Mouse (Mus musculus): ENCODE measurements around the gene Rell1. TPM values are rescaled to one million over a fixed set of nuclear protein-coding genes. Genes with fewer than 3 reads are reported as not detected.

The Rell1 gene
- total RNA-seq, 1 experiment from 2014 or later, result 18.0 TPM

- ATAC-seq (replicated peaks in 1 of 2; ENCODE audit: insufficient read depth in 1 of 2, low FRiP score in 2 of 2, low TSS enrichment in 1 of 2, low read depth in 1 of 2, poor library complexity in 2 of 2, severe bottlenecking in 2 of 2), result peak in 1 of 2 experiments; percentile 19; a peak in 1 of 4 replicates
Measured at GRCm38 (mm10) chr5:63958963-63959708, 9.6 kb downstream of the Rell1 start.

DNA sequence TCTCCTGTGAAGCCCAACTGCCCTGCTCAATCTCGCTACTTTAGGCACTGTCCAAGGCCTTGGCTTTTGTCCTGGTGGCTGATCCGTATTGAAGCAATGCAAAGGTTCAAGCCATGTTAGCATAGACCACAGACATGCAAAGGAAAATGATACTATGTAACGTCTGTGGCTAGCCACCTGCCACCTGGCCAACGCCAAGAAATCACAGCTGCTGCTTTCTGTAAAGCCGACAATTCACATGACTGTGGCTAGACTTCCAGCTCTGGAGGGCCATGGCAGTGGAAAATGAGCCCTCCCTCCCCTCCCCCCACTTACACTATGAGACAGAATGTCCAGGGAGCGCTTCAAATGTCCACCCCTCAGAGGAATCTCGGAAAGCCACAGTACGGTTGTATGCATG is 11.1 kb downstream of the Rell1 start:
- ATAC-seq (replicated peaks in 1 of 2; ENCODE audit: insufficient read depth in 1 of 2, low FRiP score in 2 of 2, low TSS enrichment in 1 of 2, low read depth in 1 of 2, poor library complexity in 2 of 2, severe bottlenecking in 2 of 2), result no peak

GRCm38 (mm10) chr5:63956411-63956810 is 12.3 kb downstream of the Rell1 start:
- no peak for ATAC-seq (replicated peaks in 1 of 2; ENCODE audit: insufficient read depth in 1 of 2, low FRiP score in 2 of 2, low TSS enrichment in 1 of 2, low read depth in 1 of 2, poor library complexity in 2 of 2, severe bottlenecking in 2 of 2)

- no peak for ATAC-seq (replicated peaks in 1 of 2; ENCODE audit: insufficient read depth in 1 of 2, low FRiP score in 2 of 2, low TSS enrichment in 1 of 2, low read depth in 1 of 2, poor library complexity in 2 of 2, severe bottlenecking in 2 of 2)
Measured at GRCm38 (mm10) chr5:63953401-63954032, 15.2 kb downstream of the Rell1 start.

DNA sequence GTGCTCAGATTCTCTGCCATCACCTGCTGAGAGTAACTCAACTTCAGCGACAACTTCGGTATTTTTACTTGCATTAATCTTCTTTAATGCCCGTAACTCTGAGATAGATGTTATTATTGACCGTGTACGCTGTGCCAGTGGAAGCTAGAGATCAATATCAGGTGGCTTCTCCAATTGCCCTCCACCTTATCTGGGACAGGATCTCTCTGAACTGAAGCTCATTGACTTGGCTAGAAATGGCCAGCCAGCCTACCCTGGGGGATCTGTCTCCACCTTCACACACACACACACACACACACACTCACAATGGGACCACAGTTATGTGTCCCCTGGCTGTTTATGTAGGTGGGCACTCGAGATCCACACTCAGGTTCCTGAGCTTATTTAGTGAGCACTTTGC is 16.7 kb downstream of the Rell1 start:
- no peak for ATAC-seq (replicated peaks in 1 of 2; ENCODE audit: insufficient read depth in 1 of 2, low FRiP score in 2 of 2, low TSS enrichment in 1 of 2, low read depth in 1 of 2, poor library complexity in 2 of 2, severe bottlenecking in 2 of 2)

GRCm38 (mm10) chr5:63951421-63951911 is 17.2 kb downstream of the Rell1 start:
- no peak for ATAC-seq (replicated peaks in 1 of 2; ENCODE audit: insufficient read depth in 1 of 2, low FRiP score in 2 of 2, low TSS enrichment in 1 of 2, low read depth in 1 of 2, poor library complexity in 2 of 2, severe bottlenecking in 2 of 2)

GRCm38 (mm10) chr5:63949195-63949594 is 19.5 kb downstream of the Rell1 start:
- no peak for ATAC-seq (replicated peaks in 1 of 2; ENCODE audit: insufficient read depth in 1 of 2, low FRiP score in 2 of 2, low TSS enrichment in 1 of 2, low read depth in 1 of 2, poor library complexity in 2 of 2, severe bottlenecking in 2 of 2)

- no peak for ATAC-seq (replicated peaks in 1 of 2; ENCODE audit: insufficient read depth in 1 of 2, low FRiP score in 2 of 2, low TSS enrichment in 1 of 2, low read depth in 1 of 2, poor library complexity in 2 of 2, severe bottlenecking in 2 of 2)
Measured at GRCm38 (mm10) chr5:63947526-63947925, 21.2 kb downstream of the Rell1 start.

- ATAC-seq (replicated peaks in 1 of 2; ENCODE audit: insufficient read depth in 1 of 2, low FRiP score in 2 of 2, low TSS enrichment in 1 of 2, low read depth in 1 of 2, poor library complexity in 2 of 2, severe bottlenecking in 2 of 2), result peak; percentile 44 to 71
Measured at GRCm38 (mm10) chr5:63943291-63943690, 25.4 kb downstream of the Rell1 start.

- ATAC-seq (replicated peaks in 1 of 2; ENCODE audit: insufficient read depth in 1 of 2, low FRiP score in 2 of 2, low TSS enrichment in 1 of 2, low read depth in 1 of 2, poor library complexity in 2 of 2, severe bottlenecking in 2 of 2), result no peak
Measured at GRCm38 (mm10) chr5:63941891-63942290, 26.8 kb downstream of the Rell1 start.

- peak; percentile 92 to 94 for ATAC-seq (replicated peaks in 1 of 2; ENCODE audit: insufficient read depth in 1 of 2, low FRiP score in 2 of 2, low TSS enrichment in 1 of 2, low read depth in 1 of 2, poor library complexity in 2 of 2, severe bottlenecking in 2 of 2)
Measured at GRCm38 (mm10) chr5:63938575-63938974, 30.1 kb downstream of the Rell1 start.

DNA sequence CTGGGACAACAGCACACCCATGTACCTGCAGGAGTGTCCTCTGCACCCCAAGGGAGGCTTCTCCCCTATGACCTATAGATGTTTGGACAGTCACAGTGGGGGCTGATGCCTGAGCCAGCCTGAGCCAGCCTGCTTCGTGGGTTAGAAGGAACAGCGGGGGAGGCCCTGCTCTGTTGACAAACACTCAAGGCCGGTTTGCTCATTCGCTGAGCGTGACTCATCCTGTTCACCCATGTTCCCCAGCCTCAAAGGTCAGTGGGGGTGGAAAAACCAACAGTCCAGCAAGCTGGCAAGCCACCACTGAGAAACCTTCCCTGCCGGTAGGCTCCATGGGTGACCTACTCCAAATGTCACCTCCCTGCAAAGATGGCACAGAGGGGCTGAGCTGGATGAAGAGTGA is 32.0 kb downstream of the Rell1 start:
- ATAC-seq (replicated peaks in 1 of 2; ENCODE audit: insufficient read depth in 1 of 2, low FRiP score in 2 of 2, low TSS enrichment in 1 of 2, low read depth in 1 of 2, poor library complexity in 2 of 2, severe bottlenecking in 2 of 2), result no peak

DNA sequence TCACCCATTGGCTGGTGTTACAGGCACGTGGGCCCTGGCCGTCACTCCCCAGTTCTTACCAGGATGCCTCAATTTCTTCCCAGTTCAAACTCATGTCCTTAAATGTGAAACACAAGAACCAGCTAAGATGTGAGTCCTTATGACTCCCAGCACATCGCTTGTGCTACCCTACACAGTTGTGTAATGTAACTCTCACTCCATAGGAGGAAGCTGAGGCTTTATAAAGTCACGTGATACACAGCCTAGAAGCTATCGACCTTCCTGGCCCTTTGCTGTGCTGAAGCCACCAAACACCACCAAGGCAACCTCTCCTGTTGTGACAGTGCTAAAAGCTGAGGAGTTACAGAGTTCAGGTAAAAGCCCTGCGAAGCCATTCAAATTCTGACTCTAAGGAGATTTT is 33.1 kb downstream of the Rell1 start:
- ATAC-seq (replicated peaks in 1 of 2; ENCODE audit: insufficient read depth in 1 of 2, low FRiP score in 2 of 2, low TSS enrichment in 1 of 2, low read depth in 1 of 2, poor library complexity in 2 of 2, severe bottlenecking in 2 of 2), result no peak

- ATAC-seq (replicated peaks in 1 of 2; ENCODE audit: insufficient read depth in 1 of 2, low FRiP score in 2 of 2, low TSS enrichment in 1 of 2, low read depth in 1 of 2, poor library complexity in 2 of 2, severe bottlenecking in 2 of 2), result no peak
Measured at GRCm38 (mm10) chr5:63932829-63933228, 35.9 kb downstream of the Rell1 start.

DNA sequence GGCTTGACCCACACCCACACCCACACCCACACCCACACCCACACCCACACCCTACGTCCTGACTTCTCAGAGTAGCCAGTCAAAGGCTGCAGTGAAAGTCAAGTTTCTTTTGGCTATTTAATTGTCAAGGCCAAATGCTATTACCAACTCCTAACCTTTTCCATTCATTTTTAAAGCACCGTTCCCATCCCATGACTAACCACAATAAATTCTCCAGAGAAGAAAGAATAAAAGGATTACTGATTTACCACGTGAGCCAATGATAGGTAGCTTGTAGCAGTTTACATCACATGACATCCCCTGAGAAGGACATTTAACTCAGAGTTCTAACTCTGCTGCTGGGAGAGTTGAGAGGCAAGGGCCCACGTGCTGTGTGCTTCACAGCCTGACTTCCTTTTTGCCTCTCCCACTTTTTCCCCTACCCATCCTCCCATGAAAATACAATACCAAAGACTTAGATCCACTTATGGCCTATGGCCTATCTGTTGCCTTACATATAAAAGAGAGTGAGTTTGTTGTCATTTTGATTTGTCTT is 37.8 kb downstream of the Rell1 start:
- ATAC-seq (replicated peaks in 1 of 2; ENCODE audit: insufficient read depth in 1 of 2, low FRiP score in 2 of 2, low TSS enrichment in 1 of 2, low read depth in 1 of 2, poor library complexity in 2 of 2, severe bottlenecking in 2 of 2), result no peak

- no peak for ATAC-seq (replicated peaks in 1 of 2; ENCODE audit: insufficient read depth in 1 of 2, low FRiP score in 2 of 2, low TSS enrichment in 1 of 2, low read depth in 1 of 2, poor library complexity in 2 of 2, severe bottlenecking in 2 of 2)
Measured at GRCm38 (mm10) chr5:63925035-63925628, 43.6 kb downstream of the Rell1 start.

DNA sequence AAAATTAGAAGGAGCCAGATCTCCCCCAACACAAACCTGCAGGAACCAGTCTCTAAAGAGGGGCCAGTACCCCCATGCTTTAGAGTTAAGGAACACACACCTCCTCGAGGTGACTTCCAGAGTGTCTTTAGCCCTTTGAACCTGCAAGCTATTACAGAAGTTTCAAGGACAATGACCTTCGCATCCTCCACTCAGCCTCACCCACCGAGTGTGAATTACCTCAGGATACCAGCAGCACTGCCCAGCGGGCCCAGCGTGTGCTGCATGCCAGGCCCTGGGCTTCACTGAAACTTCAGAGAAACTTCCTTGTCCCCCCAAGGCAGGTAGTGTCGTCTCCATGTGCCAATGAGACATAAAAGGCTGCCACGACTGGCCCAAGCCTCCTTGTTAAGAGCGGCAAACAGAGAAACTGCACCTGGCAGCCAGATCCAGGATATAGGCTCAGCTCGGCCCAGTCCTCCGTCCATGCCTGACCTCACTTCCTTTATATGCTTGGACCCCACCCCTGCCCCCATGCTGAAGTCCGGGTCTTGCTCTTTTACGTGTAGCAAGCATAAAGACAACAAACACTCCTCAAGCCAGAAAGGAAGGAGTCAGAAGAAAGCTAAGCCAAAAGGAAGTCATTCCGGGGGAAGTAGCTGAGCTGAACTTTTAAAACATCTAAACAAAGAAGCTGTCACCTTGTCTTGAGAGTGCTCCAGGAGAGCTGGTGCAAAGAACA is 45.2 kb downstream of the Rell1 start:
- ATAC-seq (replicated peaks in 1 of 2; ENCODE audit: insufficient read depth in 1 of 2, low FRiP score in 2 of 2, low TSS enrichment in 1 of 2, low read depth in 1 of 2, poor library complexity in 2 of 2, severe bottlenecking in 2 of 2), result no peak

GRCm38 (mm10) chr5:63918201-63918600 is 50.5 kb downstream of the Rell1 start:
- ATAC-seq (replicated peaks in 1 of 2; ENCODE audit: insufficient read depth in 1 of 2, low FRiP score in 2 of 2, low TSS enrichment in 1 of 2, low read depth in 1 of 2, poor library complexity in 2 of 2, severe bottlenecking in 2 of 2), result no peak

Data from hematopoietic stem cell, adult 5-6 weeks (primary cell).